Mouse (Mus musculus) ES-Bruce4 (cell line): Measurements from ENCODE around the gene Map4k1.

Experiments
- CTCF ChIP-seq: IDR thresholded peaks from one replicate; pipeline ENCODE4 v1.8.1; 2011; ENCODE audit warnings: low read depth, low read length
- EP300 ChIP-seq: IDR thresholded peaks from 2 replicates; pipeline ENCODE4 v1.6.1; 2011; ENCODE audit warnings: low read depth, low read length; ENCODE audit not compliant: insufficient read depth
- POLR2A ChIP-seq: IDR thresholded peaks from one replicate; pipeline ENCODE4 v1.8.1; 2011; ENCODE audit warnings: low read length; ENCODE audit not compliant: insufficient read depth

GRCm38 (mm10) chr7:29008714-29009113 lies 26.9 kb downstream of the Map4k1 start:
- TF ChIP-seq POLR2A (no peak), CTCF (no peak), EP300 (no peak)
